Mouse (Mus musculus) monocyte, adult 5-6 weeks (primary cell): ENCODE results near the gene Olfr763. TPM values are rescaled to one million over a fixed set of nuclear protein-coding genes. Genes with fewer than 3 reads are reported as not detected.
"Not testable (repeated sequence)": the region's sequence is repeated elsewhere in the genome, so short reads cannot be mapped to it uniquely, and the experiment has no call there.

Experiments used
- ATAC-seq: fragments of 153-309, 156-312 bp; replicated peaks from 2 replicates; pipeline ENCODE4 v1.8.0; 2017; ENCODE audit warnings: mild to moderate bottlenecking; ENCODE audit not compliant: low TSS enrichment, insufficient number of reproducible peaks, severe bottlenecking, poor library complexity, low FRiP score
- total RNA-seq: library from RNA; stranded (forward); fragments of 200-1000, 200-491, 200-594 nt; gene quantifications from 3 replicates; pipeline ENCODE4 v1.2.3, GENCODE M21; 2017

Olfr763 gene
- total RNA-seq, 1 experiment from 2014 or later: not detected

DNA sequence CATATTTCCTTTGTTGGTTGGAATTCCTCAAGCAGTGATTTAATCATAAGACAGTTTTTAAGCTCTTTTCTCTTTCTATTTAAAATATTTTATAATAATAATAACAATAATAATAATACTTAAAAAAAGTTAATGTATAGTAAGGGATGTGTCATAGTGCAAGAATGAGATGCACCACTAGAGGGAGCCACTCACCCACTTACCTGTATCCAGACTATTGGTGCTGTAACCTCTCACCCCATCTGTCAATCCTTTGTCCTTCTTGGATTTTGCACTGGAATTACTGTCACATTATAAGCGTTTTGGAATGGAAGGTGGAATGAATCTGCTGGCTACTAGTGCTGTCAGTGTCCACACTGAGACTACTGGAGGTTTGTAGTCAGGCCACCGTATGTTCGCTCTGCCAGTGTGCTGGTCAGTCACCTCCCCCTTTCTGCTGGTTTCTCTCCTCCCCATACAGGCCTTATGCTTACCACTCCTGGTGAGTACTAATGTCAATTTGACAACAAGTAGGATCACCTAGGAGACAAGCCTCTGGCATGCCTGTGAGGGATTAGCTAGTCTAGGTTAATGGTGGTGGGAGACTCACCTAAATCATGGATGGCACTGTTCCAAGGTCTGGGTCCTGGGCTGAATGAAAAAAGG lies 15.5 kb downstream of the Olfr763 start:
- ATAC-seq: no peak

- no peak for ATAC-seq
Observed at GRCm38 (mm10) chr10:129028343-129028742, 17.8 kb downstream of the Olfr763 start.

DNA sequence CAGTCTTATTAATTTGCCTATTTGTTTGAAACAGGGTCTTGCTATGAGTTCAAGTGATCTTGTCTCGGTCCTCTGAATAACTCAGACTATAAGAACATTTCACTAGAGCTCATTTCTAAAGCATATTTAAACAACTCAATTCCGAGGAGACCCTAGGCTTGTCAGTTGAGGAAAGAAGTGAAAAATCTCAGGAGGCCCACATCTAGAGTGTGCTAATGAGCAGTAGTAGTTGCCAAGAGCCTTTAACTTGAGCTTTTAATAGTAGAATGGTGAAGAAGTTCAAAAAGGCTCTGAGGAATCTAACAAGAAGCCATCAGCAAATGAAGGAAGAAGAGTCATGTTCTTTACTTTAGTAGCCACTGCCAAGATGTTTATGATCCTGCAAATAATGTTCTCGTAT lies 29.2 kb downstream of the Olfr763 start, which contains the start of gene Olfr764-ps1:
Olfr764-ps1 (minus strand) TSS at position 101 of the 400 bp plus-strand sequence.
- no peak for ATAC-seq

DNA sequence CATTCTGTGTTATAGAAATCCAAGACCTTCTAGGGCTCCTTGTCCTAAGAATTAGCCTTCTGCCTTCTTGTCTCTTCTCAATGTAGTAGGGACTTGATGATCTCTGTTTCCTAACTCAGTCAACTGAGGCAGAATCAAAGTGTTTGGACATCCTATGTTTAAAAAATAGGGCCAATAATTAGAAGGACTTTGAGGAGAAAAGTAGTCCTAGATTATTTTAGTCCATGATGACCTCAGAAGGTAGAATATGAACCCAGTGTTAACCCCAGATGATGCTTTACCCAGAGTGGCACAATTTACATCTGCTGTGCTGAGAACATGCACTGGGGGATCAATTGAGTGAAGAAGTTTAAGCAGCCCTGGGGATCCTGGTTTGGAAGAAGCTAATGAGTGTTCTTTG lies 39.3 kb downstream of the Olfr763 start, which contains the start of gene Olfr765:
Olfr765 (minus strand) TSS at position 101 of the 400 bp plus-strand sequence.
- ATAC-seq: not testable (repeated sequence)

Other genes starting within 250 kb of the Olfr763 start
- 0.53 to 10.5 TPM (median 2.5 TPM) in 3 replicates for gene Mmp19, start 219.9 kb upstream of the Olfr763 start, total RNA-seq
- gene Dnajc14, start 206.7 kb upstream of the Olfr763 start, total RNA-seq: 73.0 to 91.5 TPM (median 73.5 TPM) in 3 replicates
- 1.1 to 2.5 TPM (median 2.0 TPM) in 3 replicates for gene Tmem198b, start 206.4 kb upstream of the Olfr763 start, total RNA-seq
- gene Sarnp, start 193.5 kb upstream of the Olfr763 start, total RNA-seq: 151 to 244 TPM (median 182 TPM) in 3 replicates
- 72.1 to 86.7 TPM (median 76.6 TPM) in 3 replicates for gene Ormdl2, start 189.1 kb upstream of the Olfr763 start, total RNA-seq
- gene Gdf11, start 119.1 kb upstream of the Olfr763 start, total RNA-seq: 0.57 to 3.8 TPM (median 1.8 TPM) in 3 replicates
- gene Cd63, start 109.8 kb upstream of the Olfr763 start, total RNA-seq: 12.1 to 26.5 TPM (median 22.9 TPM) in 3 replicates
- 1.5 to 7.6 TPM in 2 of 3 replicates, not detected in the other for gene Rdh5, start 87.9 kb upstream of the Olfr763 start, total RNA-seq
- gene Bloc1s1, start 86.8 kb upstream of the Olfr763 start, total RNA-seq: 110 to 127 TPM (median 111 TPM) in 3 replicates
- gene Itga7, start 77.0 kb upstream of the Olfr763 start, total RNA-seq: 0.19 to 0.53 TPM in 2 of 3 replicates, not detected in the other
- not detected in 3 replicates for gene Mettl7b, start 49.8 kb upstream of the Olfr763 start, total RNA-seq
- not detected in 3 replicates for gene Olfr9, start 21.4 kb upstream of the Olfr763 start, total RNA-seq
- gene Olfr764-ps1, start 29.1 kb downstream of the Olfr763 start, total RNA-seq: not detected in 3 replicates
- gene Olfr765, start 39.2 kb downstream of the Olfr763 start, total RNA-seq: not detected in 3 replicates
- gene Olfr766-ps1, start 58.2 kb downstream of the Olfr763 start, total RNA-seq: not detected in 3 replicates
- not detected in 3 replicates for gene Olfr767, start 72.1 kb downstream of the Olfr763 start, total RNA-seq
- gene Olfr768, start 88.6 kb downstream of the Olfr763 start, total RNA-seq: not detected in 3 replicates
- gene Olfr769, start 107.1 kb downstream of the Olfr763 start, total RNA-seq: not detected in 3 replicates
- gene Olfr770, start 128.2 kb downstream of the Olfr763 start, total RNA-seq: not detected in 3 replicates
- gene Olfr771, start 154.0 kb downstream of the Olfr763 start, total RNA-seq: not detected in 3 replicates
- gene Olfr772, start 167.1 kb downstream of the Olfr763 start, total RNA-seq: not detected in 3 replicates
- not detected in 3 replicates for gene Olfr773, start 176.6 kb downstream of the Olfr763 start, total RNA-seq
- not detected in 3 replicates for gene Olfr774, start 225.4 kb downstream of the Olfr763 start, total RNA-seq
- not detected in 3 replicates for gene Olfr775, start 237.6 kb downstream of the Olfr763 start, total RNA-seq
- gene Olfr776, start 248.3 kb downstream of the Olfr763 start, total RNA-seq: not detected in 3 replicates